Comparison of ENCODE assay signal across 8 mouse cellular contexts in the genomic region with DNA sequence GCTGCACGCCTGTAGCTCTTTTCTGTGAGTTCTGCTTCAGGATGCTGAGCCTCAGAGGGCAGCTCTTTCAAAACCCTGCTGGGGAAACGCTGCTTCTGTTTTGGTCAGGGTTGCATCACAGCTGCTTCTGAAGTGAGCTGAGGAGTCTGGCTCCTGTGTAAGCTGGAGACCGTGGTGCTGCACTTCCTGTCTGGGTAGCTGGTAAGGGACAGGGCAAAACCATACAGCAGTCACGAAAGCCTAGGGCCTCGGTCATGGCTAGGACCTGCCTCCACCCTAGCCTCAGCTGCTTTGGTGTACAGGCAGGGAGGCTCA. TPM values are rescaled to one million over a fixed set of nuclear protein-coding genes. Genes with fewer than 3 reads are reported as not detected.
DNase-seq lines count a peak whose midpoint lies in the region; ATAC-seq and TF ChIP-seq lines count a peak whose summit lies in the region.

No protein-coding gene starts in this region.

- no peak overlapping the region for H3K4me3 ChIP-seq in midbrain, embryonic 10.5 days
- no peak overlapping the region for H3K4me3 ChIP-seq in midbrain, embryonic 11.5 days (ENCODE audit: low read depth, low read length)
- H3K4me3 ChIP-seq in forebrain, embryonic 12.5 days (replicated peaks) = no peak overlapping the region
- no peak overlapping the region for H3K4me3 ChIP-seq in lung, postnatal 0 days (ENCODE audit: low read depth, low read length)
- H3K4me3 ChIP-seq in thymus, adult 2 months (ENCODE audit: control insufficient read depth, insufficient read depth, low read length) = no peak overlapping the region
- H3K4me3 ChIP-seq in intestine, postnatal 0 days (ENCODE audit: low read depth, low read length) = no peak overlapping the region

- no peak for DNase-seq in midbrain, embryonic 10.5 days (ENCODE audit: low spot score)
- DNase-seq in midbrain, embryonic 11.5 days (ENCODE audit: low spot score, missing footprints) = no peak
- DNase-seq in lung, postnatal 0 days (ENCODE audit: low spot score) = peak; percentile 79
- DNase-seq in thymus, adult 2 months = peak; percentile 42
- DNase-seq in cerebellum, adult 9-11 months = no peak
- no peak for DNase-seq in cerebellum, adult 11-12 months

- H3K27me3 ChIP-seq in midbrain, embryonic 10.5 days (ENCODE audit: low read depth, poor library complexity, severe bottlenecking) = peaks cover 26% of the 10 kb centered on the region
- no peaks in the 10 kb centered on the region for H3K27me3 ChIP-seq in midbrain, embryonic 11.5 days (ENCODE audit: control insufficient read depth, insufficient read depth, low read length)
- H3K27me3 ChIP-seq in forebrain, embryonic 12.5 days = peaks cover 15% of the 10 kb centered on the region; the same call in 1 of the 2 replicates
- H3K27me3 ChIP-seq in lung, postnatal 0 days (replicated peaks; ENCODE audit: insufficient read depth, low read length) = no peaks in the 10 kb centered on the region
- no peaks in the 10 kb centered on the region for H3K27me3 ChIP-seq in thymus, adult 2 months (ENCODE audit: control insufficient read depth, insufficient read depth, low read length)
- no peaks in the 10 kb centered on the region for H3K27me3 ChIP-seq in intestine, postnatal 0 days (replicated peaks; ENCODE audit: control insufficient read depth, insufficient read depth, low read length)

- H3K9me3 ChIP-seq in midbrain, embryonic 10.5 days (replicated peaks) = no peaks in the 10 kb centered on the region
- no peaks in the 10 kb centered on the region for H3K9me3 ChIP-seq in midbrain, embryonic 11.5 days (ENCODE audit: control insufficient read depth, low read length)
- no peaks in the 10 kb centered on the region for H3K9me3 ChIP-seq in forebrain, embryonic 12.5 days
- no peaks in the 10 kb centered on the region for H3K9me3 ChIP-seq in lung, postnatal 0 days (ENCODE audit: low read length)
- no peaks in the 10 kb centered on the region for H3K9me3 ChIP-seq in intestine, postnatal 0 days (ENCODE audit: control insufficient read depth)

- peak overlapping the region; percentile 60 for H3K27ac ChIP-seq in midbrain, embryonic 10.5 days (replicated peaks)
- H3K27ac ChIP-seq in midbrain, embryonic 11.5 days (ENCODE audit: low read depth, low read length) = no peak overlapping the region
- H3K27ac ChIP-seq in forebrain, embryonic 12.5 days = peak overlapping the region; percentile 59
- H3K27ac ChIP-seq in lung, postnatal 0 days (ENCODE audit: low read length) = 0 out of 2 replicates have a peak overlapping the region, but pooled peaks have one; percentile 20
- peak overlapping the region; percentile 28; the same call in 1 of the 2 replicates for H3K27ac ChIP-seq in thymus, adult 2 months (ENCODE audit: control insufficient read depth, insufficient read depth, low read length)
- H3K27ac ChIP-seq in intestine, postnatal 0 days (ENCODE audit: low read depth, low read length) = no peak overlapping the region

- no peak overlapping the region for H3K4me2 ChIP-seq in midbrain, embryonic 11.5 days
- no peak overlapping the region for H3K4me2 ChIP-seq in forebrain, embryonic 12.5 days
- H3K4me2 ChIP-seq in lung, postnatal 0 days (replicated peaks; ENCODE audit: low read depth, low read length) = peak overlapping the region; percentile 14; the same call in 1 of the 2 replicates
- H3K4me2 ChIP-seq in intestine, postnatal 0 days (replicated peaks; ENCODE audit: low read depth) = no peak overlapping the region

- ATAC-seq in midbrain, embryonic 11.5 days (ENCODE audit: low FRiP score) = no peak
- no peak for ATAC-seq in forebrain, embryonic 12.5 days (ENCODE audit: low FRiP score)
- peak; percentile 46 for ATAC-seq in lung, postnatal 0 days
- ATAC-seq in intestine, postnatal 0 days = no peak

- WGBS in midbrain, embryonic 10.5 days = 67% methylated on average over 5 of the region's 5 CpGs
- 64% methylated on average over 5 of the region's 5 CpGs for WGBS in midbrain, embryonic 11.5 days
- WGBS in forebrain, embryonic 12.5 days = 55% methylated on average over 5 of the region's 5 CpGs
- WGBS in lung, postnatal 0 days = 33% methylated on average over 5 of the region's 5 CpGs
- 6% methylated on average over 5 of the region's 5 CpGs for WGBS in thymus, adult 2 months
- WGBS in intestine, postnatal 0 days = 61% methylated on average over 5 of the region's 5 CpGs

- TF ChIP-seq POLR2A in thymus, adult 2 months (IDR thresholded peaks at IDR 0.05; ENCODE audit: control insufficient read depth, extremely low read depth, insufficient read depth, low read length, poor library complexity) = no peak

- peaks cover 37% of the 10 kb centered on the region for H3K4me1 ChIP-seq in midbrain, embryonic 10.5 days
- H3K4me1 ChIP-seq in midbrain, embryonic 11.5 days (ENCODE audit: control insufficient read depth, insufficient read depth, low read length) = peaks cover 10% of the 10 kb centered on the region
- H3K4me1 ChIP-seq in forebrain, embryonic 12.5 days = peaks cover 43% of the 10 kb centered on the region
- peaks cover 2% of the 10 kb centered on the region; the same call in 1 of the 2 replicates for H3K4me1 ChIP-seq in lung, postnatal 0 days (ENCODE audit: insufficient read depth, low read depth, low read length)
- H3K4me1 ChIP-seq in thymus, adult 2 months (replicated peaks; ENCODE audit: control insufficient read depth, insufficient read depth, low read length) = peaks cover 35% of the 10 kb centered on the region
- H3K4me1 ChIP-seq in intestine, postnatal 0 days (replicated peaks; ENCODE audit: control insufficient read depth, insufficient read depth, low read length) = no peaks in the 10 kb centered on the region

- no peak for TF ChIP-seq CTCF in lung, postnatal 0 days (IDR thresholded peaks at IDR 0.05)
- TF ChIP-seq CTCF in thymus, adult 2 months (IDR thresholded peaks at IDR 0.05; ENCODE audit: borderline replicate concordance, control insufficient read depth, extremely low read depth, insufficient read depth, low read length, poor library complexity) = no peak
- no peak for TF ChIP-seq CTCF in intestine, postnatal 0 days (IDR thresholded peaks at IDR 0.05; ENCODE audit: low read depth)

- no peaks in the 10 kb centered on the region for H3K36me3 ChIP-seq in midbrain, embryonic 10.5 days
- no peaks in the 10 kb centered on the region for H3K36me3 ChIP-seq in midbrain, embryonic 11.5 days (ENCODE audit: control insufficient read depth, insufficient read depth, low read length)
- H3K36me3 ChIP-seq in forebrain, embryonic 12.5 days (replicated peaks) = no peaks in the 10 kb centered on the region
- no peaks in the 10 kb centered on the region for H3K36me3 ChIP-seq in lung, postnatal 0 days (ENCODE audit: insufficient read depth, low read length)
- no peaks in the 10 kb centered on the region for H3K36me3 ChIP-seq in thymus, adult 2 months (ENCODE audit: control insufficient read depth, insufficient read depth, low read length)
- H3K36me3 ChIP-seq in intestine, postnatal 0 days (ENCODE audit: control insufficient read depth, insufficient read depth) = peaks cover 8% of the 10 kb centered on the region; the same call in 1 of the 2 replicates

- no peak for TF ChIP-seq EP300 in lung, postnatal 0 days (IDR thresholded peaks at IDR 0.05)

- H3K9ac ChIP-seq in midbrain, embryonic 11.5 days (ENCODE audit: low read length) = no peak overlapping the region
- H3K9ac ChIP-seq in forebrain, embryonic 12.5 days = no peak overlapping the region
- no peak overlapping the region for H3K9ac ChIP-seq in lung, postnatal 0 days (replicated peaks; ENCODE audit: low read depth)
- H3K9ac ChIP-seq in intestine, postnatal 0 days (ENCODE audit: low read depth, low read length) = no peak overlapping the region

RNA-seq across cellular contexts. Expression of a gene that starts 13.0 kb away (rescaled TPM):
- 5.2 and 11.2 TPM in 2 replicates for polyA plus RNA-seq in midbrain, embryonic 10.5 days (2016; fragmentation: Nextera tagmentation; extraction: Ambion mirVana)
- polyA plus RNA-seq in midbrain, embryonic 11.5 days (2014; fragmentation: Nextera tagmentation; extraction: Ambion mirVana) = 16.3 and 16.6 TPM in 2 replicates
- polyA plus RNA-seq in forebrain, embryonic 12.5 days (2016; fragmentation: Nextera tagmentation; extraction: Ambion mirVana) = 54.0 and 63.9 TPM in 2 replicates
- 0.39 and 0.48 TPM in 2 replicates for polyA plus RNA-seq in lung, postnatal 0 days (2015; fragmentation: Nextera tagmentation; extraction: Ambion mirVana)
- 10.8 and 12.3 TPM in 2 replicates for polyA plus RNA-seq in thymus, adult 2 months (2012; rRNA removed)
- 0.61 and 0.64 TPM in 2 replicates for polyA plus RNA-seq in intestine, postnatal 0 days (2015; fragmentation: Nextera tagmentation; extraction: Ambion mirVana)

Comparison
In these comparisons a context has a peak if more than half of its experiments do, and no peak if none do; other contexts are left out.
1. H3K27ac ChIP-seq: peak in midbrain, embryonic 10.5 days (single experiment), forebrain, embryonic 12.5 days (single experiment), lung, postnatal 0 days (single experiment) and thymus, adult 2 months (single experiment); none in midbrain, embryonic 11.5 days (single experiment) and intestine, postnatal 0 days (single experiment).
2. DNase-seq: peak in lung, postnatal 0 days (single experiment) and thymus, adult 2 months (single experiment); none in midbrain, embryonic 10.5 days (single experiment), midbrain, embryonic 11.5 days (single experiment), cerebellum, adult 9-11 months (single experiment) and cerebellum, adult 11-12 months (single experiment).